Mouse (Mus musculus): ENCODE results near the gene Zdhhc12. TPM values are rescaled to one million over a fixed set of nuclear protein-coding genes. Genes with fewer than 3 reads are reported as not detected.

Zdhhc12 gene
- total and polyA plus RNA-seq, 2 experiments from 2014 or later: 23.8 to 30.7 TPM

DNA sequence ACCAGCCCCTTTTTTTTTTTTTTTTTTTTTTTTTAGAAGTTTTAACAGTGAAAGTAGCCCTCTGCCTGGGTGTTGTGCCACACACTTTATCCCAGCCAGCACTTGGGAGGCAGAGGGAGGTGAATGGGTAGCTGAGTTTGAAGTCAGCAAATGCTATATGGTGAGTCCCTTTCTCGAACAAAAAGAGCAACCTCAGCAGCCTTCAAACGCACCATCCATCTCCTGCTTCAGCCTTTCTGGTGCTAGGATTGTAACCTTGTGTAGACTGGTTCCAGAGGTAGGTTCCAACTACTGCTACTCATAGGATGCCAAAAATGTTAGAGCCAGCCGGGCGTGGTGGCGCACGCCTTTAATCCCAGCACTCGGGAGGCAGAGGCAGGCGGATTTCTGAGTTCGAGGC lies 17.0 kb downstream of the Zdhhc12 start:
- Histone ChIP-seq H3K4me1 (ENCODE audit: insufficient read depth, low read length) (peaks cover 4% of the 10 kb centered on the region; the same call in 1 of the 2 replicates), H3K36me3 (ENCODE audit: insufficient read depth, low read length) (peaks cover 9% of the 10 kb centered on the region), H3K9me3 (ENCODE audit: low read length) (no peaks in the 10 kb centered on the region), H3K4me2 (ENCODE audit: low read depth, low read length, poor library complexity, severe bottlenecking) (no peak overlapping the region), H3K9ac (replicated peaks; ENCODE audit: low read length, poor library complexity, severe bottlenecking) (no peak overlapping the region), H3K27ac (ENCODE audit: low read depth, low read length) (no peak overlapping the region), H3K27me3 (ENCODE audit: insufficient read depth, low read length) (no peaks in the 10 kb centered on the region), H3K4me3 (ENCODE audit: low read depth, low read length) (no peak overlapping the region)
- ATAC-seq (ENCODE audit: low FRiP score): no peak
- 94% methylated on average over 7 of the region's 9 CpGs for WGBS
- no peak for DNase-seq (ENCODE audit: low spot score)
- TF ChIP-seq CTCF (IDR thresholded peaks at IDR 0.05): no peak

DNA sequence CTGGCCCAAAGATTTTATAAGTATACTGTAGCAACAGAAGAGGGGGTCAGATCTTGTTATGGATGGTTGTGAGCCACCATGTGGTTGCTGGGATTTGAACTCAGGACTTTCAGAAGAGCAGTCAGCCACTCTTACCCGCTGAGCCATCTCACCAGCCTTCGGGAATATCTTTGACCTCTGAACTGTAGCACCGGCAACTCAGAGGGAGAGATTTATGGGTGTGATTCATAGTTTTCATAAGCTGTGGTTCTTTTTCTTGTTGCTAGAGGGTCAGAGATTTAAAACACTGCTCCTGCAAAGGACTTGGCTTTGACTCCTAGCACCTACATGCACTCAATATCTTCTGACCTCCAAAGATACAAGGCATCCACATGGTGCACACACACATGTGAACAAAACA lies 17.8 kb downstream of the Zdhhc12 start:
- no peak for DNase-seq (ENCODE audit: low spot score)
- Histone ChIP-seq H3K4me1 (ENCODE audit: insufficient read depth, low read length) (peaks cover 4% of the 10 kb centered on the region; the same call in 1 of the 2 replicates), H3K9me3 (ENCODE audit: low read length) (no peaks in the 10 kb centered on the region), H3K27me3 (ENCODE audit: insufficient read depth, low read length) (no peaks in the 10 kb centered on the region), H3K4me2 (ENCODE audit: low read depth, low read length, poor library complexity, severe bottlenecking) (no peak overlapping the region), H3K4me3 (ENCODE audit: low read depth, low read length) (no peak overlapping the region), H3K9ac (replicated peaks; ENCODE audit: low read length, poor library complexity, severe bottlenecking) (no peak overlapping the region), H3K36me3 (ENCODE audit: insufficient read depth, low read length) (peaks cover 10% of the 10 kb centered on the region), H3K27ac (ENCODE audit: low read depth, low read length) (no peak overlapping the region)
- no peak for TF ChIP-seq CTCF (IDR thresholded peaks at IDR 0.05)
- ATAC-seq (ENCODE audit: low FRiP score): no peak
- WGBS: 92% methylated on average over 3 of the region's 3 CpGs

DNA sequence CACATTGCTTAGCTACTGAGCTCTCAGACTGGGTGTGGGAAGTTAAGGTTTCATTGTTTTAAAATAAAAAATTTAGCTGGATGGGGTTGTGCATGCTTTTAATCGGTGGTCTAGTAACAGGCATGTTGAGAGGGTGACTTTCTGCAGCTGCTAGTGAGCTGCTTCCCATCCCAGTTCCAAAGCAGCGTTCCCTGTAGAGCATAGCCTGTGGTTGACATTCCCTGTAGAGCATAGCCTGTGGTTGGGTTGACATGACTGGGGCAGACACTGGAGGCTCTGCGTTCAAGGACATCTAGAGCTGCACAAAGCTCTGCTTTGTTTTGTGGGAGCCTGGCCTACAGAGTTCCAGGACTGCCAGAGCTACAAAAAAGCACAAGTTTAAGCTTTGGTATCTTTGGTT lies 20.2 kb downstream of the Zdhhc12 start:
- Histone ChIP-seq H3K4me3 (ENCODE audit: low read depth, low read length) (no peak overlapping the region), H3K9ac (replicated peaks; ENCODE audit: low read length, poor library complexity, severe bottlenecking) (no peak overlapping the region), H3K27ac (ENCODE audit: low read depth, low read length) (no peak overlapping the region), H3K36me3 (ENCODE audit: insufficient read depth, low read length) (peaks cover 16% of the 10 kb centered on the region), H3K27me3 (ENCODE audit: insufficient read depth, low read length) (no peaks in the 10 kb centered on the region), H3K9me3 (ENCODE audit: low read length) (no peaks in the 10 kb centered on the region), H3K4me1 (ENCODE audit: insufficient read depth, low read length) (peaks cover 4% of the 10 kb centered on the region; the same call in 1 of the 2 replicates), H3K4me2 (ENCODE audit: low read depth, low read length, poor library complexity, severe bottlenecking) (no peak overlapping the region)
- DNase-seq (ENCODE audit: low spot score): no peak
- TF ChIP-seq CTCF (IDR thresholded peaks at IDR 0.05): no peak
- WGBS: 81% methylated on average over 3 of the region's 3 CpGs
- ATAC-seq (ENCODE audit: low FRiP score): no peak

DNA sequence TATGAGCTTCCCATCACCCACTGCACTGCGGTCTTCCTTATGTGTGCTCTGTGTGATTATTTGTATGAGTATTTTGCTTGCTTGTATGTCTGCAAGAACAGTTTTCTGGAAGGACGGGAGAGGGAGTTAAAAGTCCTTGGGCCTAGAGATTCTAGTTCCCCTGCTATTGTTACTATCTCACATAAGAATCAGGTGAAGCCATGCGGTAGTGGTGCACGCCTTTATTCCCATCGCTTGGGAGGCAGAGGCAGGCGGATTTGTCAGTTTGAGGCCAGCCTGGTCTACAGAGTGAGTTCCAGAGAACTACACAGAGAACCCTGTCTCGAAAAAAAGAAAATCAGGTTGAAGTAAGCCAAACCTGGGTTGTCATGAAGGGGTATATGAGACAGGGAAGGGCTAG lies 20.6 kb downstream of the Zdhhc12 start:
- peaks cover 3% of the 10 kb centered on the region; the same call in 1 of the 2 replicates for H3K4me1 ChIP-seq (ENCODE audit: insufficient read depth, low read length)

DNA sequence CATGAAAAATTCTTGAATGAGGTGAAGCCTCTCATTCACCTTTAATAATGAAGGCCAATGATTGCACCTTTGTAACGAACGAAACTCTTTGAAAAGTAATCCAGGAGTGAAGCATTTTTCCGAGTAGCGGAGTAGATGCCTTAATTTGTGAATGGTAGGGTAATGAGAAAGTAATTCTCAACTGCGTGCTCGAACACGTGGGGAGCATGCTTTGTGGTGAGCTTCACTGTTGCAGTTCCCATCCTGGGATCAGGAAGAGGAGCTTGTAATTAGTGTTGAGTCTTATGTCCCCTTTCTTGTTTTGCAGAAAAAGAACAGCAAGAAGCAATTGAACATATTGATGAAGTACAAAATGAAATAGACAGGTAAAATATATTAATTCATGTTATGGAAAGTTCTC lies 25.5 kb downstream of the Zdhhc12 start:
- Histone ChIP-seq H3K4me2 (ENCODE audit: low read depth, low read length, poor library complexity, severe bottlenecking) (peak overlapping the region; percentile 78), H3K9me3 (ENCODE audit: low read length) (no peaks in the 10 kb centered on the region), H3K4me3 (ENCODE audit: low read depth, low read length) (peak overlapping the region; percentile 60), H3K4me1 (ENCODE audit: insufficient read depth, low read length) (peaks cover 7% of the 10 kb centered on the region; the same call in 1 of the 2 replicates), H3K36me3 (ENCODE audit: insufficient read depth, low read length) (peaks cover 7% of the 10 kb centered on the region; the same call in 1 of the 2 replicates), H3K27ac (ENCODE audit: low read depth, low read length) (no peak overlapping the region), H3K9ac (replicated peaks; ENCODE audit: low read length, poor library complexity, severe bottlenecking) (no peak overlapping the region), H3K27me3 (ENCODE audit: insufficient read depth, low read length) (no peaks in the 10 kb centered on the region)
- WGBS: 20% methylated on average over 7 of the region's 7 CpGs
- no peak for ATAC-seq (ENCODE audit: low FRiP score)
- TF ChIP-seq CTCF (IDR thresholded peaks at IDR 0.05): no peak
- DNase-seq (ENCODE audit: low spot score): no peak

More for the DNA sequence above, 20.6 kb downstream of the Zdhhc12 start:
- Histone ChIP-seq H3K9ac (replicated peaks; ENCODE audit: low read length, poor library complexity, severe bottlenecking) (no peak overlapping the region), H3K4me2 (ENCODE audit: low read depth, low read length, poor library complexity, severe bottlenecking) (no peak overlapping the region), H3K36me3 (ENCODE audit: insufficient read depth, low read length) (peaks cover 16% of the 10 kb centered on the region), H3K9me3 (ENCODE audit: low read length) (no peaks in the 10 kb centered on the region), H3K4me3 (ENCODE audit: low read depth, low read length) (no peak overlapping the region), H3K27me3 (ENCODE audit: insufficient read depth, low read length) (no peaks in the 10 kb centered on the region), H3K27ac (ENCODE audit: low read depth, low read length) (no peak overlapping the region)
- 74% methylated on average over 7 of the region's 7 CpGs for WGBS
- TF ChIP-seq CTCF (IDR thresholded peaks at IDR 0.05): no peak
- ATAC-seq (ENCODE audit: low FRiP score): no peak
- no peak for DNase-seq (ENCODE audit: low spot score)

DNA sequence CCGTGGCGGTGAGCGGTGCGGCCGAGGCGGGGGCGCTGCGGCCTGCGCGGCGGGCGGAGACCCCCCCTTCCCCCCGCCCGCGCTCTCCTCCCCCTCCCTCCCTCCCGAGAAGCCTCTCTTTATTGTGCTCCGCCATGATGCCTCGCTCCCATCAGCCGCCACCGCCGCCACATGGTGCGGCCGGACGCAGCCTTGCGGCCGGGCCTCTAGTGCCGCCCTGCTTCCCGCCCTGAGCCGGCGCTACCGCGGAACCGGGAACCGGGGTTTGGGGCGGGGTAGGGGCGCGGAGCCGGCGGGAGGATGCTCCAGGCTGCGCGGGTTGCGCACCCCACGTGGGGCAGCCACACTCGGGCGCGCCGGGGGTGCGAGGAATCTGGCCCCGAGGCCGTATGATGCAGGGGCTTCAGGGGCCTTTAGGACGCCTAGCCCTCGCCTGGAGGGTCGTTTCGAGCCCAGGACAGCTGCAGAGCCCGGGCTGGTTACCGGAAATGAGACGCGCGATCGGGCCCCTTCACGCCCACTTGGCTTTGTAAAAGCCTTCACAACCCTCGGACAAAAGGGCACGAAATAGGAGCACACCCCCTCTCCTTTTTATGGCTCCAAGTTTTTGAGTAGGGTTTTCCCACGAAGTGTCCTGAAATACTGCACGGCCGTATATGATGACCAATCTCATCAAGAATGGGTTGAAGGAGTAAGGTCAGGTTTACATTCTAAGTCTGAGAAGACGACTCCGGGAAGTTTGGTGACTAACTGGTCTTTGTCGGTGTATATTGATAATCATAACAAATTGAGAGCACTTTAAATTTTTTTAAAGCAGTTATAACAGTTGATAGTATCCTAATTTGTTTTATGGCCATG lies 26.2 kb downstream of the Zdhhc12 start:
- H3K9ac ChIP-seq (replicated peaks; ENCODE audit: low read length, poor library complexity, severe bottlenecking): peak overlapping the region; percentile 94
- peak; percentile 53 for DNase-seq (ENCODE audit: low spot score)
- peak overlapping the region; percentile 97 for H3K27ac ChIP-seq (ENCODE audit: low read depth, low read length)
- WGBS: under 1% methylated on average over 47 of the region's 69 CpGs
- H3K4me3 ChIP-seq (ENCODE audit: low read depth, low read length): peak overlapping the region; percentile 60
- TF ChIP-seq CTCF (IDR thresholded peaks at IDR 0.05): no peak
- H3K4me2 ChIP-seq (ENCODE audit: low read depth, low read length, poor library complexity, severe bottlenecking): peak overlapping the region; percentile 78
- peak; percentile 41 for ATAC-seq (ENCODE audit: low FRiP score)
- H3K36me3 ChIP-seq (ENCODE audit: insufficient read depth, low read length): peaks cover 7% of the 10 kb centered on the region; the same call in 1 of the 2 replicates
- H3K4me1 ChIP-seq (ENCODE audit: insufficient read depth, low read length): peaks cover 12% of the 10 kb centered on the region; the same call in 1 of the 2 replicates
- H3K27me3 ChIP-seq (ENCODE audit: insufficient read depth, low read length): no peaks in the 10 kb centered on the region
- H3K9me3 ChIP-seq (ENCODE audit: low read length): no peaks in the 10 kb centered on the region

All from midbrain, postnatal 0 days (tissue).